Mouse (Mus musculus): Measurements from ENCODE around the gene B3gnt9. TPM values are rescaled to one million over a fixed set of nuclear protein-coding genes. Genes with fewer than 3 reads are reported as not detected.

Gene B3gnt9
- polyA plus RNA-seq, 1 experiment from 2014 or later: 11.9 TPM

- Histone ChIP-seq H3K4me1 (ENCODE audit: insufficient read depth, low read length) (peaks cover 17% of the 10 kb centered on the region), H3K27ac (ENCODE audit: low read length) (no peak overlapping the region), H3K9ac (replicated peaks; ENCODE audit: low read length) (no peak overlapping the region), H3K27me3 (ENCODE audit: insufficient read depth, low read length) (peaks cover 8% of the 10 kb centered on the region), H3K4me3 (ENCODE audit: low read length) (no peak overlapping the region), H3K9me3 (ENCODE audit: low read length) (no peaks in the 10 kb centered on the region), H3K36me3 (ENCODE audit: insufficient read depth, low read length) (peaks cover 8% of the 10 kb centered on the region), H3K4me2 (replicated peaks; ENCODE audit: low read depth, low read length) (no peak overlapping the region)
- 54% methylated on average over 12 of the region's 12 CpGs for WGBS
- ATAC-seq (ENCODE audit: low FRiP score, low TSS enrichment): no peak
Measured at GRCm38 (mm10) chr8:105285514-105285913, 30.6 kb upstream of the B3gnt9 start.

- H3K27ac ChIP-seq (ENCODE audit: low read length): no peak overlapping the region
- H3K4me3 ChIP-seq (ENCODE audit: low read length): no peak overlapping the region
- H3K9ac ChIP-seq (replicated peaks; ENCODE audit: low read length): no peak overlapping the region
- H3K9me3 ChIP-seq (ENCODE audit: low read length): no peaks in the 10 kb centered on the region
- peaks cover 5% of the 10 kb centered on the region; the same call in 1 of the 2 replicates for H3K4me1 ChIP-seq (ENCODE audit: insufficient read depth, low read length)
- peaks cover 8% of the 10 kb centered on the region for H3K36me3 ChIP-seq (ENCODE audit: insufficient read depth, low read length)
- H3K4me2 ChIP-seq (replicated peaks; ENCODE audit: low read depth, low read length): no peak overlapping the region
- H3K27me3 ChIP-seq (ENCODE audit: insufficient read depth, low read length): peaks cover 21% of the 10 kb centered on the region
- 0 out of 2 replicates have a peak, but pooled peaks have one; percentile 32 for ATAC-seq (ENCODE audit: low FRiP score, low TSS enrichment)
- 31% methylated on average over 23 of the region's 23 CpGs for WGBS
Measured at GRCm38 (mm10) chr8:105283074-105283473, 28.1 kb upstream of the B3gnt9 start.

- WGBS: 93% methylated on average over 4 of the region's 4 CpGs
- Histone ChIP-seq H3K4me3 (ENCODE audit: low read length) (no peak overlapping the region), H3K9ac (replicated peaks; ENCODE audit: low read length) (no peak overlapping the region), H3K27ac (ENCODE audit: low read length) (no peak overlapping the region), H3K9me3 (ENCODE audit: low read length) (no peaks in the 10 kb centered on the region), H3K4me1 (ENCODE audit: insufficient read depth, low read length) (peaks cover 5% of the 10 kb centered on the region; the same call in 1 of the 2 replicates), H3K36me3 (ENCODE audit: insufficient read depth, low read length) (peaks cover 8% of the 10 kb centered on the region), H3K27me3 (ENCODE audit: insufficient read depth, low read length) (peaks cover 29% of the 10 kb centered on the region), H3K4me2 (replicated peaks; ENCODE audit: low read depth, low read length) (no peak overlapping the region)
- ATAC-seq (ENCODE audit: low FRiP score, low TSS enrichment): no peak
Measured at GRCm38 (mm10) chr8:105282239-105282638, 27.3 kb upstream of the B3gnt9 start.

- ATAC-seq (ENCODE audit: low FRiP score, low TSS enrichment): no peak
- Histone ChIP-seq H3K9me3 (ENCODE audit: low read length) (no peaks in the 10 kb centered on the region), H3K36me3 (ENCODE audit: insufficient read depth, low read length) (peaks cover 8% of the 10 kb centered on the region), H3K4me2 (replicated peaks; ENCODE audit: low read depth, low read length) (no peak overlapping the region), H3K27me3 (ENCODE audit: insufficient read depth, low read length) (peaks cover 34% of the 10 kb centered on the region), H3K4me3 (ENCODE audit: low read length) (no peak overlapping the region), H3K27ac (ENCODE audit: low read length) (no peak overlapping the region), H3K9ac (replicated peaks; ENCODE audit: low read length) (no peak overlapping the region), H3K4me1 (ENCODE audit: insufficient read depth, low read length) (peaks cover 5% of the 10 kb centered on the region; the same call in 1 of the 2 replicates)
- WGBS: 87% methylated on average over 12 of the region's 12 CpGs
Measured at GRCm38 (mm10) chr8:105281821-105282220, 26.9 kb upstream of the B3gnt9 start.

GRCm38 (mm10) chr8:105280567-105280966 lies 25.6 kb upstream of the B3gnt9 start:
- peaks cover 15% of the 10 kb centered on the region for H3K4me1 ChIP-seq (ENCODE audit: insufficient read depth, low read length)
- no peak overlapping the region for H3K9ac ChIP-seq (replicated peaks; ENCODE audit: low read length)
- H3K9me3 ChIP-seq (ENCODE audit: low read length): no peaks in the 10 kb centered on the region
- no peak for ATAC-seq (ENCODE audit: low FRiP score, low TSS enrichment)
- H3K4me2 ChIP-seq (replicated peaks; ENCODE audit: low read depth, low read length): no peak overlapping the region
- H3K27me3 ChIP-seq (ENCODE audit: insufficient read depth, low read length): peaks cover 46% of the 10 kb centered on the region
- peaks cover 8% of the 10 kb centered on the region for H3K36me3 ChIP-seq (ENCODE audit: insufficient read depth, low read length)
- 81% methylated on average over 3 of the region's 3 CpGs for WGBS
- H3K4me3 ChIP-seq (ENCODE audit: low read length): no peak overlapping the region
- no peak overlapping the region for H3K27ac ChIP-seq (ENCODE audit: low read length)

- peaks cover 8% of the 10 kb centered on the region; the same call in 1 of the 2 replicates for H3K36me3 ChIP-seq (ENCODE audit: insufficient read depth, low read length)
- H3K9ac ChIP-seq (replicated peaks; ENCODE audit: low read length): no peak overlapping the region
- peaks cover 63% of the 10 kb centered on the region for H3K27me3 ChIP-seq (ENCODE audit: insufficient read depth, low read length)
- ATAC-seq (ENCODE audit: low FRiP score, low TSS enrichment): peak; percentile 55; the same call in 1 of the 2 replicates
- H3K4me3 ChIP-seq (ENCODE audit: low read length): peak overlapping the region; percentile 31
- no peak overlapping the region for H3K27ac ChIP-seq (ENCODE audit: low read length)
- 3% methylated on average over 28 of the region's 28 CpGs for WGBS
- peak overlapping the region; percentile 44 for H3K4me2 ChIP-seq (replicated peaks; ENCODE audit: low read depth, low read length)
- peaks cover 16% of the 10 kb centered on the region for H3K4me1 ChIP-seq (ENCODE audit: insufficient read depth, low read length)
- no peaks in the 10 kb centered on the region for H3K9me3 ChIP-seq (ENCODE audit: low read length)
Measured at GRCm38 (mm10) chr8:105278911-105279334, 24.0 kb upstream of the B3gnt9 start.

GRCm38 (mm10) chr8:105276292-105277120 lies 21.6 kb upstream of the B3gnt9 start:
- Histone ChIP-seq H3K9ac (replicated peaks; ENCODE audit: low read length) (peak overlapping the region; percentile 62), H3K36me3 (ENCODE audit: insufficient read depth, low read length) (peaks cover 1% of the 10 kb centered on the region; the same call in 1 of the 2 replicates), H3K27me3 (ENCODE audit: insufficient read depth, low read length) (peaks cover 86% of the 10 kb centered on the region), H3K4me2 (replicated peaks; ENCODE audit: low read depth, low read length) (peak overlapping the region; percentile 67), H3K4me3 (ENCODE audit: low read length) (peak overlapping the region; percentile 42), H3K27ac (ENCODE audit: low read length) (no peak overlapping the region), H3K9me3 (ENCODE audit: low read length) (no peaks in the 10 kb centered on the region), H3K4me1 (ENCODE audit: insufficient read depth, low read length) (peaks cover 16% of the 10 kb centered on the region)
- ATAC-seq (ENCODE audit: low FRiP score, low TSS enrichment): peak; percentile 47; the same call in 1 of the 2 replicates
- WGBS: 2% methylated on average over 30 of the region's 30 CpGs

GRCm38 (mm10) chr8:105275840-105276239 lies 20.9 kb upstream of the B3gnt9 start, which contains the start of gene Nol3:
TSS of gene Nol3 (plus strand) at chr8:105276140.
- no peak for ATAC-seq (ENCODE audit: low FRiP score, low TSS enrichment)
- WGBS: 2% methylated on average over 10 of the region's 10 CpGs
- peak within 1 kb of the TSS; percentile 42 for H3K4me3 ChIP-seq (ENCODE audit: low read length)
- peak within 1 kb of the TSS; percentile 62 for H3K9ac ChIP-seq (replicated peaks; ENCODE audit: low read length)
- peaks cover 93% of the 10 kb centered on the region for H3K27me3 ChIP-seq (ENCODE audit: insufficient read depth, low read length)
- no peak within 1 kb of the TSS for H3K27ac ChIP-seq (ENCODE audit: low read length)
- no peaks in the 10 kb centered on the region for H3K9me3 ChIP-seq (ENCODE audit: low read length)
- H3K4me1 ChIP-seq (ENCODE audit: insufficient read depth, low read length): peaks cover 18% of the 10 kb centered on the region
- peak within 1 kb of the TSS; percentile 67 for H3K4me2 ChIP-seq (replicated peaks; ENCODE audit: low read depth, low read length)
- H3K36me3 ChIP-seq (ENCODE audit: insufficient read depth, low read length): no peaks in the 10 kb centered on the region

- WGBS: 3% methylated on average over 9 of the region's 11 CpGs
- Histone ChIP-seq H3K4me3 (ENCODE audit: low read length) (no peak overlapping the region), H3K4me2 (replicated peaks; ENCODE audit: low read depth, low read length) (peak overlapping the region; percentile 67; the same call in 1 of the 2 replicates), H3K9ac (replicated peaks; ENCODE audit: low read length) (no peak overlapping the region), H3K4me1 (ENCODE audit: insufficient read depth, low read length) (peaks cover 22% of the 10 kb centered on the region), H3K9me3 (ENCODE audit: low read length) (no peaks in the 10 kb centered on the region), H3K36me3 (ENCODE audit: insufficient read depth, low read length) (no peaks in the 10 kb centered on the region), H3K27ac (ENCODE audit: low read length) (no peak overlapping the region), H3K27me3 (ENCODE audit: insufficient read depth, low read length) (peaks cover 97% of the 10 kb centered on the region)
- no peak for ATAC-seq (ENCODE audit: low FRiP score, low TSS enrichment)
Measured at GRCm38 (mm10) chr8:105275387-105275786, 20.4 kb upstream of the B3gnt9 start.

- no peaks in the 10 kb centered on the region for H3K36me3 ChIP-seq (ENCODE audit: insufficient read depth, low read length)
- no peaks in the 10 kb centered on the region for H3K9me3 ChIP-seq (ENCODE audit: low read length)
- H3K27me3 ChIP-seq (ENCODE audit: insufficient read depth, low read length): peaks cover 99% of the 10 kb centered on the region
- no peak overlapping the region for H3K4me2 ChIP-seq (replicated peaks; ENCODE audit: low read depth, low read length)
- WGBS: 1% methylated on average over 11 of the region's 11 CpGs
- H3K4me1 ChIP-seq (ENCODE audit: insufficient read depth, low read length): peaks cover 35% of the 10 kb centered on the region
- no peak for ATAC-seq (ENCODE audit: low FRiP score, low TSS enrichment)
- no peak overlapping the region for H3K27ac ChIP-seq (ENCODE audit: low read length)
- peak overlapping the region; percentile 19; the same call in 1 of the 2 replicates for H3K4me3 ChIP-seq (ENCODE audit: low read length)
- no peak overlapping the region for H3K9ac ChIP-seq (replicated peaks; ENCODE audit: low read length)
Measured at GRCm38 (mm10) chr8:105270916-105271186, 15.9 kb upstream of the B3gnt9 start.

All from kidney, embryonic 16.5 days (tissue).